Mouse (Mus musculus) thymus, postnatal 10 days (tissue): ENCODE data around the gene Rexo4.

Experiments used
- DNase-seq, 2 experiments: peaks; one replicate each; pipeline ENCODE4 v3.0.0; 2021; ENCODE audit warnings: low spot score in 2 of 2

Gene Rexo4

GRCm38 (mm10) chr2:26910124-26910993 lies 53.8 kb downstream of the Rexo4 start, which contains the start of the genes Med22 and Rpl7a:
Gene Med22 (minus strand): TSS chr2:26910677.
Gene Rpl7a (plus strand): TSS chr2:26910764.
- peak; percentile 98 to 100 for DNase-seq

- no peak for DNase-seq
These were observed 54.8 kb downstream of the Rexo4 start for GRCm38 (mm10) chr2:26909387-26909784.

- peak; percentile 26 to 36 for DNase-seq
These were observed 55.3 kb downstream of the Rexo4 start for GRCm38 (mm10) chr2:26908710-26909386.

GRCm38 (mm10) chr2:26907109-26907508 lies 57.1 kb downstream of the Rexo4 start:
- peak in 1 of 2 experiments; percentile 44 for DNase-seq

- no peak for DNase-seq
These were observed 57.8 kb downstream of the Rexo4 start for GRCm38 (mm10) chr2:26906431-26906830.

GRCm38 (mm10) chr2:26905936-26906335 lies 58.2 kb downstream of the Rexo4 start:
- DNase-seq: no peak
